ENCODE assay signal across 8 mouse cellular contexts in genomic region chr2:23068370-23068737, GRCm38 (mm10). TPM values are rescaled to one million over a fixed set of nuclear protein-coding genes. Genes with fewer than 3 reads are reported as not detected.
DNase-seq lines count a peak whose midpoint lies in the region; ATAC-seq and TF ChIP-seq lines count a peak whose summit lies in the region.

No protein-coding gene starts in this region.

- ATAC-seq in CD4-positive, CD25-positive, alpha-beta regulatory T cell, adult 4 months, result peak; percentile 8
- ATAC-seq in erythroid progenitor cell, adult 5-6 weeks (replicated peaks; ENCODE audit: low FRiP score, poor library complexity, severe bottlenecking), result peak; percentile 51
- peak; percentile 20 for ATAC-seq in limb, embryonic 14.5 days (ENCODE audit: low FRiP score, low read depth)
- peak; percentile 77 for ATAC-seq in neural tube, embryonic 15.5 days (ENCODE audit: low FRiP score)

- peak overlapping the region; percentile 92 for H3K27ac ChIP-seq in limb, embryonic 14.5 days (replicated peaks; ENCODE audit: low read depth, low read length)
- H3K27ac ChIP-seq in neural tube, embryonic 15.5 days (replicated peaks), result peak overlapping the region; percentile 98

- no peaks in the 10 kb centered on the region for H3K27me3 ChIP-seq in limb, embryonic 14.5 days (ENCODE audit: control insufficient read depth, insufficient read depth, low read length)
- H3K27me3 ChIP-seq in neural tube, embryonic 15.5 days (replicated peaks), result no peaks in the 10 kb centered on the region

- 0 out of 2 replicates have a peak, but pooled peaks cover 4% of the 10 kb centered on the region for H3K36me3 ChIP-seq in limb, embryonic 14.5 days (ENCODE audit: control insufficient read depth, insufficient read depth, low read length)
- no peaks in the 10 kb centered on the region for H3K36me3 ChIP-seq in neural tube, embryonic 15.5 days

- peak overlapping the region; percentile 66 for H3K4me3 ChIP-seq in limb, embryonic 14.5 days (replicated peaks; ENCODE audit: low read length)
- peak overlapping the region; percentile 76 for H3K4me3 ChIP-seq in neural tube, embryonic 15.5 days (replicated peaks)

- H3K4me1 ChIP-seq in limb, embryonic 14.5 days (ENCODE audit: control insufficient read depth, insufficient read depth, low read length), result no peaks in the 10 kb centered on the region
- peaks cover 22% of the 10 kb centered on the region for H3K4me1 ChIP-seq in neural tube, embryonic 15.5 days

- DNase-seq in gastrocnemius, postnatal 10 days, result peak; percentile 39
- DNase-seq in gastrocnemius, adult 18-20 months (ENCODE audit: low spot score), result no peak
- no peak for DNase-seq in limb, embryonic 14.5 days (ENCODE audit: low spot score)
- DNase-seq in layer of hippocampus, adult 9-11 months, result no peak
- no peak for DNase-seq in retina, embryonic 14.5 days (ENCODE audit: low spot score)

- WGBS in limb, embryonic 14.5 days, result 0% methylated on average over 21 of the region's 21 CpGs
- WGBS in neural tube, embryonic 15.5 days, result under 1% methylated on average over 21 of the region's 21 CpGs

- no peaks in the 10 kb centered on the region for H3K9me3 ChIP-seq in limb, embryonic 14.5 days (ENCODE audit: control insufficient read depth, low read length)
- no peaks in the 10 kb centered on the region for H3K9me3 ChIP-seq in neural tube, embryonic 15.5 days (replicated peaks)

- H3K9ac ChIP-seq in limb, embryonic 14.5 days (ENCODE audit: low read depth, low read length, severe bottlenecking), result peak overlapping the region; percentile 71
- peak overlapping the region; percentile 91 for H3K9ac ChIP-seq in neural tube, embryonic 15.5 days (replicated peaks)

- no peak for TF ChIP-seq POLR2A in limb, embryonic 14.5 days (IDR thresholded peaks at IDR 0.05; ENCODE audit: borderline replicate concordance, extremely low read depth, insufficient read depth, insufficient read length)

- H3K4me2 ChIP-seq in limb, embryonic 14.5 days (replicated peaks; ENCODE audit: low read depth, low read length, severe bottlenecking), result peak overlapping the region; percentile 95
- peak overlapping the region; percentile 98 for H3K4me2 ChIP-seq in neural tube, embryonic 15.5 days

RNA-seq across cellular contexts. Expression of gene Acbd5, which starts 0.4 kb away (rescaled TPM):
- 10 to 100 TPM; 34.7 to 36.4 TPM for total RNA-seq in gastrocnemius, postnatal 10 days (2021)
- total RNA-seq in gastrocnemius, adult 18-20 months (2021), result 10 to 100 TPM; 26.8 to 27.8 TPM
- polyA plus RNA-seq in CD4-positive, CD25-positive, alpha-beta regulatory T cell, adult 4 months (2017; shearing (Covaris generic)), result 10 to 100 TPM; 61.5 to 85.5 TPM
- total RNA-seq in erythroid progenitor cell, adult 5-6 weeks (2015; ENCODE audit: low replicate concordance), result 13.3 and 21.8 TPM in 2 replicates
- total RNA-seq in erythroid progenitor cell, adult 5-6 weeks (2017; ENCODE audit: low replicate concordance), result 33.2 and 37.1 TPM in 2 replicates
- polyA plus RNA-seq in limb, embryonic 14.5 days (2012; rRNA removed), result 12.3 and 15.3 TPM in 2 replicates
- 21.3 and 28.4 TPM in 2 replicates for polyA plus RNA-seq in limb, embryonic 14.5 days (2014; fragmentation: Nextera tagmentation; extraction: Ambion mirVana)
- polyA plus RNA-seq in neural tube, embryonic 15.5 days (2015; fragmentation: Nextera tagmentation; extraction: Ambion mirVana), result 69.1 and 80.0 TPM in 2 replicates

RNA-seq across cellular contexts. Expression of gene Abi1, which starts 28.3 kb away (rescaled TPM):
- 10 to 100 TPM; 28.6 to 34.7 TPM for total RNA-seq in gastrocnemius, postnatal 10 days (2021)
- total RNA-seq in gastrocnemius, adult 18-20 months (2021), result 10 to 100 TPM; 17.4 to 22.4 TPM
- polyA plus RNA-seq in CD4-positive, CD25-positive, alpha-beta regulatory T cell, adult 4 months (2017; shearing (Covaris generic)), result 100 to 1,000 TPM; 208 to 259 TPM
- total RNA-seq in erythroid progenitor cell, adult 5-6 weeks (2015; ENCODE audit: low replicate concordance), result 75.9 and 81.4 TPM in 2 replicates
- total RNA-seq in erythroid progenitor cell, adult 5-6 weeks (2017; ENCODE audit: low replicate concordance), result 57.6 and 59.4 TPM in 2 replicates
- polyA plus RNA-seq in limb, embryonic 14.5 days (2012; rRNA removed), result 81.1 and 89.9 TPM in 2 replicates
- polyA plus RNA-seq in limb, embryonic 14.5 days (2014; fragmentation: Nextera tagmentation; extraction: Ambion mirVana), result 46.8 and 51.1 TPM in 2 replicates
- polyA plus RNA-seq in neural tube, embryonic 15.5 days (2015; fragmentation: Nextera tagmentation; extraction: Ambion mirVana), result 57.3 and 62.1 TPM in 2 replicates

Comparison
In these comparisons a context has a peak if more than half of its experiments do, and no peak if none do; other contexts are left out.
1. ATAC-seq: peak in every context shown above with its lines; median percentile 77 in neural tube, embryonic 15.5 days; 51 in erythroid progenitor cell, adult 5-6 weeks; 20 in limb, embryonic 14.5 days; 8 in CD4-positive, CD25-positive, alpha-beta regulatory T cell, adult 4 months.